Mouse (Mus musculus) hindbrain, postnatal 0 days (tissue): ENCODE data around the gene Sp6. TPM values are rescaled to one million over a fixed set of nuclear protein-coding genes. Genes with fewer than 3 reads are reported as not detected.

Experiments
- ATAC-seq: fragments of 200-750 bp; cut with Nextera tagmentation; 2 replicates; pipeline ENCODE4 v1.8.0; 2017; ENCODE audit warnings: mild to moderate bottlenecking, moderate TSS enrichment, moderate library complexity
- DNase-seq: peaks from one replicate; pipeline ENCODE4 v3.0.0-alpha.2; 2015; ENCODE audit warnings: low spot score
- H3K27ac ChIP-seq: fragments of 300-500 bp; sonication (generic); 2 replicates; pipeline ENCODE4 v1.5.1; 2014; ENCODE audit warnings: mild to moderate bottlenecking
- H3K27me3 ChIP-seq: fragments of 300-500 bp; sonication (generic); 2 replicates; pipeline ENCODE4 v1.6.1; 2014; ENCODE audit warnings: low read length, mixed read lengths; ENCODE audit not compliant: insufficient read depth
- H3K36me3 ChIP-seq: fragments of 300-500 bp; sonication (generic); 2 replicates; pipeline ENCODE4 v1.6.1; 2014; ENCODE audit warnings: low read length, mixed read lengths; ENCODE audit not compliant: insufficient read depth
- H3K4me1 ChIP-seq: fragments of 300-500 bp; sonication (generic); 2 replicates; pipeline ENCODE4 v1.6.1; 2014; ENCODE audit warnings: antibody characterized with exemption, low read length, mixed read lengths; ENCODE audit not compliant: insufficient read depth
- H3K4me2 ChIP-seq: fragments of 300-500 bp; sonication (generic); 2 replicates; pipeline ENCODE4 v1.6.1; 2014; ENCODE audit warnings: low read depth, mild to moderate bottlenecking, low read length, moderate library complexity, mixed read lengths
- H3K4me3 ChIP-seq: fragments of 300-500 bp; sonication (generic); 2 replicates; pipeline ENCODE4 v1.5.1; 2014; ENCODE audit warnings: low read length
- H3K9ac ChIP-seq: fragments of 300-500 bp; sonication (generic); replicated peaks from 2 replicates; pipeline ENCODE4 v1.6.1; 2014; ENCODE audit warnings: mild to moderate bottlenecking, low read length, moderate library complexity, mixed read lengths
- H3K9me3 ChIP-seq: fragments of 300-500 bp; sonication (generic); 2 replicates; pipeline ENCODE4 v1.6.1; 2016; ENCODE audit warnings: low read length, mixed read lengths
- CTCF ChIP-seq: IDR thresholded peaks from 2 replicates; pipeline ENCODE4 v1.5.1; 2016; ENCODE audit warnings: antibody characterized with exemption, control low read depth, low read depth
- WGBS: fragments of 180-500 bp; shearing (Covaris S2); extraction: QIAGEN DNeasy Blood & Tissue Kit; methylation state at CpG from one replicate; pipeline ENCODE4 v1.1.7; 2014; 5-methylcytosine and 5-hydroxymethylcytosine counted together
- polyA plus RNA-seq: library from polyadenylated mRNA; unstranded; fragments of >200 nt; fragmentation: Nextera tagmentation; extraction: Ambion mirVana; gene quantifications from 2 replicates; pipeline ENCODE4 v1.2.1, GENCODE M21; 2015
- total RNA-seq: library from RNA; depleted of rRNA; stranded (reverse); fragments of >200 nt; gene quantifications from 2 replicates; pipeline ENCODE4 v1.2.3, GENCODE M21; 2014

Sp6 gene
- total and polyA plus RNA-seq, 2 experiments from 2014 or later, result 0.54 to 0.99 TPM

- Histone ChIP-seq H3K27ac (peak overlapping the region; percentile 98), H3K4me3 (peak overlapping the region; percentile 64; the same call in 1 of the 2 replicates), H3K9ac (0 out of 2 replicates have a peak overlapping the region, but pooled peaks have one; percentile 87), H3K36me3 (no peaks in the 10 kb centered on the region), H3K4me1 (peaks cover 9% of the 10 kb centered on the region), H3K27me3 (no peaks in the 10 kb centered on the region), H3K4me2 (peak overlapping the region; percentile 67), H3K9me3 (no peaks in the 10 kb centered on the region)
- ATAC-seq, result no peak
- DNase-seq, result no peak
- WGBS, result 62% methylated on average over 10 of the region's 10 CpGs
- no peak for TF ChIP-seq CTCF
Measured at GRCm38 (mm10) chr11:96975511-96976378, 37.4 kb upstream of the Sp6 start.

- no peaks in the 10 kb centered on the region for H3K9me3 ChIP-seq
- ATAC-seq (no peak), DNase-seq (no peak)
- no peaks in the 10 kb centered on the region for H3K27me3 ChIP-seq
- peak overlapping the region; percentile 98 for H3K27ac ChIP-seq
- no peaks in the 10 kb centered on the region for H3K36me3 ChIP-seq
- peak overlapping the region; percentile 64 for H3K4me3 ChIP-seq
- peak overlapping the region; percentile 87; the same call in 1 of the 2 replicates for H3K9ac ChIP-seq
- peaks cover 9% of the 10 kb centered on the region for H3K4me1 ChIP-seq
- WGBS, result 21% methylated on average over 3 of the region's 3 CpGs
- H3K4me2 ChIP-seq, result peak overlapping the region; percentile 67
- TF ChIP-seq CTCF, result no peak
Measured at GRCm38 (mm10) chr11:96976379-96976687, 36.9 kb upstream of the Sp6 start.

GRCm38 (mm10) chr11:96976911-96977591 is 36.1 kb upstream of the Sp6 start:
- peaks cover 9% of the 10 kb centered on the region for H3K4me1 ChIP-seq
- no peak; the same call in 1 of the 2 replicates for TF ChIP-seq CTCF
- H3K4me3 ChIP-seq, result peak overlapping the region; percentile 64
- peak; percentile 78 for ATAC-seq
- peak overlapping the region; percentile 67 for H3K4me2 ChIP-seq
- no peaks in the 10 kb centered on the region for H3K27me3 ChIP-seq
- H3K27ac ChIP-seq, result peak overlapping the region; percentile 98
- no peaks in the 10 kb centered on the region for H3K36me3 ChIP-seq
- peak overlapping the region; percentile 87 for H3K9ac ChIP-seq
- DNase-seq, result peak; percentile 93
- H3K9me3 ChIP-seq, result no peaks in the 10 kb centered on the region
- 3% methylated on average over 40 of the region's 50 CpGs for WGBS

GRCm38 (mm10) chr11:96977606-96978400 is 35.4 kb upstream of the Sp6 start:
- H3K27me3 ChIP-seq, result no peaks in the 10 kb centered on the region
- H3K36me3 ChIP-seq, result no peaks in the 10 kb centered on the region
- peak overlapping the region; percentile 98 for H3K27ac ChIP-seq
- H3K4me2 ChIP-seq, result peak overlapping the region; percentile 87
- peak overlapping the region; percentile 64 for H3K4me3 ChIP-seq
- no peaks in the 10 kb centered on the region for H3K9me3 ChIP-seq
- H3K9ac ChIP-seq, result peak overlapping the region; percentile 87
- peaks cover 9% of the 10 kb centered on the region for H3K4me1 ChIP-seq
- under 1% methylated on average over 45 of the region's 45 CpGs for WGBS
- peak; percentile 4; the same call in 1 of the 2 replicates for TF ChIP-seq CTCF
- ATAC-seq, result peak; percentile 98
- DNase-seq, result peak; percentile 100

GRCm38 (mm10) chr11:96978401-96979246 is 34.6 kb upstream of the Sp6 start:
- H3K9ac ChIP-seq, result peak overlapping the region; percentile 56
- ATAC-seq (no peak), DNase-seq (no peak)
- WGBS, result 29% methylated on average over 17 of the region's 17 CpGs
- H3K4me1 ChIP-seq, result peaks cover 6% of the 10 kb centered on the region
- H3K27me3 ChIP-seq, result no peaks in the 10 kb centered on the region
- TF ChIP-seq CTCF, result no peak
- H3K4me3 ChIP-seq, result peak overlapping the region; percentile 61
- H3K36me3 ChIP-seq, result no peaks in the 10 kb centered on the region
- no peaks in the 10 kb centered on the region for H3K9me3 ChIP-seq
- H3K4me2 ChIP-seq, result peak overlapping the region; percentile 87
- peak overlapping the region; percentile 82 for H3K27ac ChIP-seq
